Mouse (Mus musculus): ENCODE measurements at regions not wholly inside any gene's neighbourhood (a gene's known extent, or its start where the extent isn't known, plus 50 kb on each side); places are given as distances from the start of the nearest gene placed in this dataset.

DNA sequence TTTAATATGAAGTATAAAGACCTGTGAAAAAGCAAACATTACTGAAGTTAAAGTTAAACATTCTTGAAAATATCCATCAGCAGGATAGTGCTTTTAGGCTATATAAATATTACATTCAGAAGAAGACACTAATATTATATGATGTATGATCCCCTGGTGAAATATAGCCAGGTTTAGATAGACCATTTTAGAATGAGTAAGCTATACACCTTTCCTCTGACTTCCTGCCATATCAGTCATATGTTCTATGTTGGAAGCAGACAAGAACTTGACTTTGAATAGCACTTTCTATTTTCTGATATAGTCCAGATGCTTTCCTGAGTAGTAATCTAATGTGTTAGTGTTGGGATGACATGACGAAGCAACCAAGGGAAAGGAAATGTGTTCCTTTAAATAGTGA, 128.5 kb upstream of the Slc8a1 start:
- 78% methylated on average over 1 of the region's 1 CpGs for WGBS
- H3K9me3 ChIP-seq (ENCODE audit: low read length) = no peaks in the 10 kb centered on the region
- H3K4me2 ChIP-seq (replicated peaks; ENCODE audit: low read depth, low read length) = no peak overlapping the region
- H3K4me3 ChIP-seq (ENCODE audit: low read depth, low read length) = no peak overlapping the region
- ATAC-seq (no peak), DNase-seq (ENCODE audit: low spot score) (no peak)
- H3K27me3 ChIP-seq (replicated peaks; ENCODE audit: insufficient read depth, low read length) = no peaks in the 10 kb centered on the region
- H3K27ac ChIP-seq (ENCODE audit: low read length) = no peak overlapping the region
- H3K4me1 ChIP-seq (ENCODE audit: insufficient read depth, low read depth, low read length) = no peaks in the 10 kb centered on the region
- TF ChIP-seq EP300 (IDR thresholded peaks at IDR 0.05) (no peak), CTCF (IDR thresholded peaks at IDR 0.05) (no peak)
- H3K9ac ChIP-seq (replicated peaks; ENCODE audit: low read depth) = no peak overlapping the region
- no peaks in the 10 kb centered on the region for H3K36me3 ChIP-seq (ENCODE audit: insufficient read depth, low read length)

DNA sequence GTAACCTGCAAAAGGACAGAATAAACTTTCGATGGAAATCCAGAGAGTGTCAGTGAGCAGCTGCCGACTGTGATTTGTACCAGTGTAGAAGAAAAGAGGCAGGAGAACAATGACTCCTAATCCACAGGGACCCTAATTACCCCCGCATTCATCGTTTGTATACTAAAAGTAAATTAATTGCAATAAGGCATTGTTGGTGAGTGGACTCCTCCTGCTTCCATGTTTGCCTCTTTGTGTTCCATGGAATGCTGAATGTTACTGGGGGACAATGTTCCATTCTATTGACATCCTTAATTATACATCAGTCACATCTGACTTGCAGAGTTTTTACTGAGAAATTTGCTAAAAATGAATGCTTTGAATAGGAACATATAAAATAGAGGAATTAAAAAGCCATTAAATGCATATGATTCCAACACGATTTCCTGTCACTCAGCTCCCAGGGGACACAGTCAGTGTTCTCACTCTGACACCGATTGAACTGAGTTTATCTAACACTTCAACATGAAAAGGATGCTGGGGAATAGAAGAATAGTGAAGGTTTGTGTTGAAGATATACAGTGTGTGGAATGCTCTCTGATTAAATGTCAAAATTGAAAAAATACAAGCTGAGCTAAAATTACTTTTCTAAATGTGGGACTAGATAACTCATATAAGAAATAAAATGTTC, 111.3 kb upstream of the Slc8a1 start:
- H3K9me3 ChIP-seq (ENCODE audit: low read length) = no peaks in the 10 kb centered on the region
- H3K9ac ChIP-seq (replicated peaks; ENCODE audit: low read depth) = no peak overlapping the region
- TF ChIP-seq EP300 (IDR thresholded peaks at IDR 0.05) (no peak), CTCF (IDR thresholded peaks at IDR 0.05) (no peak)
- H3K36me3 ChIP-seq (ENCODE audit: insufficient read depth, low read length) = no peaks in the 10 kb centered on the region
- no peak for ATAC-seq
- H3K4me3 ChIP-seq (ENCODE audit: low read depth, low read length) = no peak overlapping the region
- H3K4me1 ChIP-seq (ENCODE audit: insufficient read depth, low read depth, low read length) = no peaks in the 10 kb centered on the region
- DNase-seq (ENCODE audit: low spot score) = no peak
- no peaks in the 10 kb centered on the region for H3K27me3 ChIP-seq (replicated peaks; ENCODE audit: insufficient read depth, low read length)
- no peak overlapping the region for H3K27ac ChIP-seq (ENCODE audit: low read length)
- no peak overlapping the region for H3K4me2 ChIP-seq (replicated peaks; ENCODE audit: low read depth, low read length)
- 51% methylated on average over 6 of the region's 6 CpGs for WGBS

DNA sequence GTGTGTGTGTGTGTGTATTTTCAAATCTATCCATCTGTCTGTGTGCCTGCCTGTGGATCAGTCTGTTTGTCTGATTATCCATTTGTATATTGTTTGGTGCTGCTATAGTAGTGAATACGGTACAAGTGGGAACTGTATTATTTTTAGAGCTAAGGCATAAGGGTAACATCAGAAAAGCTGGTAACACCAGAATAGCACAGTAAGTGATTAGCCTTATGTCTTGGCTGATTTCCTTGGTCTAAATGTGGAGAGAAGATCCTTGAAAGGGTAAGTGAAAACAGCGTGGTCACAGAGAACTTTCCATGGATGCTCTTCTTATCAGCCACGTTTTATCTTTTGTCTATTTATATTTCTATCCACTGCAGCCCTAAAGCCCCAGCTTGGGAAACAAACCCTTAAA, 105.6 kb upstream of the Slc8a1 start:
- no peak overlapping the region for H3K4me2 ChIP-seq (replicated peaks; ENCODE audit: low read depth, low read length)
- WGBS = 37% methylated on average over 3 of the region's 3 CpGs

DNA sequence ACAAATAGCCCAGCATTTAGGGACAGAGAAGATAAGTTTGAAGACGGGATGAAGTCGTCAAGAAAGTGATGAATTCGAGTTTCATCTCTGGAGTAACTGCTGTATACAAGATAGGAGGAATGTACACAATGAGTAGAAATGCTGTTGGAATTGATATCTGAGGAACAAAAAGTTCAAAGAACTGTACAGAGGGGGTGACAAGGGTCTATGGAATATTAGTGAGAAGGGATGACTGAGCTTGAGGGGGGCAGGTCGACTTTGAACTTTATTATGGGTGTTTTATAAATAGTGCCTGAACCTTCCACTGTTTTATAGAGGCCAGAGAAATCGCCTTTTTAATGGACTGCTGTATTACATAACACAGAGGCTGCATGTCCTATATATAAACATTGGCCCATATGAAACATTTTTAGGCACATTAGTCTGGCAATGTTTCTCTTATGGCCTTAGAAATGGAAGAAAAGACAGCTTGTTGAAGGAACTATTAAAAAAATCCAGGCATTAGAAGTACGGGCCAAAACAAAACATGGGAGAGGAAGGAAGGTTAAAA, 59.7 kb upstream of the Slc8a1 start:
- Histone ChIP-seq H3K27ac (ENCODE audit: low read length) (no peak overlapping the region), H3K9ac (replicated peaks; ENCODE audit: low read depth) (no peak overlapping the region), H3K4me3 (ENCODE audit: low read depth, low read length) (no peak overlapping the region), H3K4me1 (ENCODE audit: insufficient read depth, low read depth, low read length) (no peaks in the 10 kb centered on the region), H3K9me3 (ENCODE audit: low read length) (no peaks in the 10 kb centered on the region), H3K36me3 (ENCODE audit: insufficient read depth, low read length) (no peaks in the 10 kb centered on the region), H3K4me2 (replicated peaks; ENCODE audit: low read depth, low read length) (no peak overlapping the region), H3K27me3 (replicated peaks; ENCODE audit: insufficient read depth, low read length) (no peaks in the 10 kb centered on the region)
- DNase-seq (ENCODE audit: low spot score) = peak; percentile 67
- TF ChIP-seq EP300 (IDR thresholded peaks at IDR 0.05) (no peak), CTCF (IDR thresholded peaks at IDR 0.05) (no peak)
- peak; percentile 84 for ATAC-seq
- 42% methylated on average over 6 of the region's 6 CpGs for WGBS

More for the DNA sequence above, 105.6 kb upstream of the Slc8a1 start:
- no peak overlapping the region for H3K27ac ChIP-seq (ENCODE audit: low read length)
- no peaks in the 10 kb centered on the region for H3K36me3 ChIP-seq (ENCODE audit: insufficient read depth, low read length)
- no peak for DNase-seq (ENCODE audit: low spot score)
- TF ChIP-seq EP300 (IDR thresholded peaks at IDR 0.05) (no peak), CTCF (IDR thresholded peaks at IDR 0.05) (no peak)
- H3K9me3 ChIP-seq (ENCODE audit: low read length) = no peaks in the 10 kb centered on the region
- no peaks in the 10 kb centered on the region for H3K27me3 ChIP-seq (replicated peaks; ENCODE audit: insufficient read depth, low read length)
- ATAC-seq = no peak
- no peak overlapping the region for H3K9ac ChIP-seq (replicated peaks; ENCODE audit: low read depth)
- H3K4me3 ChIP-seq (ENCODE audit: low read depth, low read length) = no peak overlapping the region
- no peaks in the 10 kb centered on the region for H3K4me1 ChIP-seq (ENCODE audit: insufficient read depth, low read depth, low read length)

DNA sequence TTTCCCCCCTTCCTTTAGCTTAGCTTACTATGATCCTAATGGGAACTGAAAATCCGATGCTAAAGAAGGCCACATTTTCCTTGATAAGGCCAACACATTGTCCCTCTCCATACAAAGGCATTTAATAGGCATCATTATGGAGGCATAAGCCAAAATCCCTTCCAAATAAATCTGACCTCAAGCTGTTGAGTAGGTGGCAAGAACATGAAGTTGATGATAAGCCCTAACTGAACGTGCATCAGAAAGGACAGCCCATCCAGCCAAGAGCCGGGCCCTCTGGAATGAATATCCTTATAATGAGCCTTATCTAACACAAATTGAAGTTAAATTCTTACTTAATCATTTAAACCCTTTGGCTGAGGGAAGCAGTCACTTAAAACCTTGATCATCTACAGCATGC, 50.6 kb upstream of the Slc8a1 start:
- H3K9ac ChIP-seq (replicated peaks; ENCODE audit: low read depth) = no peak overlapping the region
- ATAC-seq (no peak; the same call in 1 of the 2 replicates), DNase-seq (ENCODE audit: low spot score) (peak; percentile 11)
- WGBS = 65% methylated on average over 3 of the region's 3 CpGs
- no peaks in the 10 kb centered on the region for H3K4me1 ChIP-seq (ENCODE audit: insufficient read depth, low read depth, low read length)
- H3K27me3 ChIP-seq (replicated peaks; ENCODE audit: insufficient read depth, low read length) = no peaks in the 10 kb centered on the region
- no peak overlapping the region for H3K4me2 ChIP-seq (replicated peaks; ENCODE audit: low read depth, low read length)
- H3K27ac ChIP-seq (ENCODE audit: low read length) = no peak overlapping the region
- no peaks in the 10 kb centered on the region for H3K9me3 ChIP-seq (ENCODE audit: low read length)
- no peaks in the 10 kb centered on the region for H3K36me3 ChIP-seq (ENCODE audit: insufficient read depth, low read length)
- no peak for TF ChIP-seq CTCF (IDR thresholded peaks at IDR 0.05)
- no peak for TF ChIP-seq EP300 (IDR thresholded peaks at IDR 0.05)
- H3K4me3 ChIP-seq (ENCODE audit: low read depth, low read length) = no peak overlapping the region
